Mouse (Mus musculus) myocyte (in vitro differentiated cells): ENCODE measurements around the gene Ptcd2. TPM values are rescaled to one million over a fixed set of nuclear protein-coding genes. Genes with fewer than 3 reads are reported as not detected.
A peak's percentile ranks its signal among the peaks of the same experiment; 100 is the strongest.

Experiments
- H3K27me3 ChIP-seq: one replicate; pipeline ENCODE4 v1.6.1; 2011; ENCODE audit not compliant: control insufficient read depth, insufficient read depth, insufficient read length
- H3K36me3 ChIP-seq: one replicate; pipeline ENCODE4 v1.6.1; 2011; ENCODE audit not compliant: control insufficient read depth, insufficient read depth
- H3K4me2 ChIP-seq: one replicate; pipeline ENCODE4 v1.6.1; 2011; ENCODE audit warnings: low read depth, control low read depth
- H3K4me3 ChIP-seq: one replicate; pipeline ENCODE4 v1.5.1; 2011; ENCODE audit warnings: mild to moderate bottlenecking, control low read depth, moderate library complexity
- H3K79me2 ChIP-seq: one replicate; pipeline ENCODE4 v1.6.1; 2011; ENCODE audit not compliant: control insufficient read depth, insufficient read depth
- H3ac ChIP-seq: one replicate; pipeline ENCODE4 v1.6.1; 2011; ENCODE audit not compliant: control insufficient read depth, insufficient read length
- CEBPB ChIP-seq: IDR thresholded peaks from 2 replicates; pipeline ENCODE4 v1.6.1; 2011; ENCODE audit warnings: mild to moderate bottlenecking, moderate library complexity; ENCODE audit not compliant: poor library complexity, insufficient read depth, severe bottlenecking
- E2F4 ChIP-seq: IDR thresholded peaks from one replicate; pipeline ENCODE4 v1.6.1; 2011; ENCODE audit warnings: mild to moderate bottlenecking, control low read depth, moderate library complexity; ENCODE audit not compliant: insufficient read depth
- MAX ChIP-seq: IDR thresholded peaks from one replicate; pipeline ENCODE4 v1.6.1; 2011; ENCODE audit warnings: low read depth, mild to moderate bottlenecking, control low read depth
- MYOD1 ChIP-seq, 3 experiments: IDR thresholded peaks; one replicate each; pipeline ENCODE4 v1.6.1; 2011; ENCODE audit warnings: control low read depth in 2 of 3, low read depth in 2 of 3, mild to moderate bottlenecking in 2 of 3, moderate library complexity in 1 of 3; ENCODE audit not compliant: insufficient read length in 2 of 3, control insufficient read depth in 1 of 3
- MYOG ChIP-seq, 3 experiments: IDR thresholded peaks; one replicate each; pipeline ENCODE4 v1.6.1; 2011; ENCODE audit warnings: control low read depth in 2 of 3, low read depth in 2 of 3, mild to moderate bottlenecking in 2 of 3; ENCODE audit not compliant: insufficient read length in 2 of 3, control insufficient read depth in 1 of 3, insufficient read depth in 1 of 3
- POLR2A ChIP-seq: IDR thresholded peaks from one replicate; pipeline ENCODE4 v1.6.1; 2011; ENCODE audit warnings: low read depth, mild to moderate bottlenecking, control low read depth, moderate library complexity; ENCODE audit not compliant: insufficient read length
- POLR2AphosphoS2 ChIP-seq: IDR thresholded peaks from one replicate; pipeline ENCODE4 v1.6.1; 2011; ENCODE audit warnings: low read depth, control low read depth; ENCODE audit not compliant: insufficient read length
- REST ChIP-seq: IDR thresholded peaks from one replicate; pipeline ENCODE4 v1.6.1; 2011; ENCODE audit warnings: mild to moderate bottlenecking, control low read depth, moderate library complexity; ENCODE audit not compliant: insufficient read depth, insufficient read length
- SRF ChIP-seq: IDR thresholded peaks from one replicate; pipeline ENCODE4 v1.6.1; 2011; ENCODE audit warnings: low read depth; ENCODE audit not compliant: control insufficient read depth, insufficient read length
- TCF12 ChIP-seq: IDR thresholded peaks from one replicate; pipeline ENCODE4 v1.6.1; 2011; ENCODE audit warnings: mild to moderate bottlenecking, control low read depth; ENCODE audit not compliant: poor library complexity, insufficient read depth, severe bottlenecking
- TCF3 ChIP-seq: IDR thresholded peaks from one replicate; pipeline ENCODE4 v1.6.1; 2011; ENCODE audit warnings: low read depth, control low read depth; ENCODE audit not compliant: insufficient read length
- USF1 ChIP-seq: IDR thresholded peaks from one replicate; pipeline ENCODE4 v1.6.1; 2011; ENCODE audit warnings: low read depth, mild to moderate bottlenecking, control low read depth, moderate library complexity
- polyA plus RNA-seq: library from polyadenylated mRNA; unstranded; fragments of >200 nt; fragmentation: generic; extraction: Trizol; gene quantifications from one replicate; pipeline ENCODE4 v1.2.1, GENCODE M21; 2012; ENCODE audit warnings: missing spikeins

Ptcd2 gene
- polyA plus RNA-seq, 1 experiment: 25.1 TPM

GRCm38 (mm10) chr13:99367554-99368174 is 23.2 kb upstream of the Ptcd2 start:
- Histone ChIP-seq H3ac (no peak overlapping the region), H3K79me2 (no peaks in the 10 kb centered on the region), H3K36me3 (peaks cover 3% of the 10 kb centered on the region), H3K27me3 (no peaks in the 10 kb centered on the region), H3K4me3 (no peak overlapping the region), H3K4me2 (peak overlapping the region; percentile 37)
- TF ChIP-seq TCF12: peak; percentile 84
- no peak for TF ChIP-seq SRF
- TF ChIP-seq TCF3: peak; percentile 95
- TF ChIP-seq MYOD1 (IDR thresholded peaks at IDR 0.05; ENCODE audit: control insufficient read depth in 1 of 3, insufficient read length in 2 of 3, low read depth in 2 of 3): peak; percentile 10 to 97 (median 95)
- TF ChIP-seq MAX: no peak
- no peak for TF ChIP-seq POLR2AphosphoS2
- TF ChIP-seq MYOG (IDR thresholded peaks at IDR 0.05; ENCODE audit: control insufficient read depth in 1 of 3, insufficient read depth in 1 of 3, insufficient read length in 2 of 3, low read depth in 2 of 3): peak; percentile 70 to 95 (median 93)
- TF ChIP-seq POLR2A: no peak
- TF ChIP-seq CEBPB: no peak
- no peak for TF ChIP-seq REST

GRCm38 (mm10) chr13:99366422-99367175 is 22.1 kb upstream of the Ptcd2 start:
- Histone ChIP-seq H3K4me2 (peak overlapping the region; percentile 69), H3K4me3 (no peak overlapping the region), H3K36me3 (peaks cover 6% of the 10 kb centered on the region), H3K79me2 (no peaks in the 10 kb centered on the region), H3ac (no peak overlapping the region), H3K27me3 (no peaks in the 10 kb centered on the region)
- peak; percentile 24 for TF ChIP-seq TCF12
- peak in 2 of 3 experiments; percentile 70 to 73 for TF ChIP-seq MYOG (IDR thresholded peaks at IDR 0.05; ENCODE audit: control insufficient read depth in 1 of 3, insufficient read depth in 1 of 3, insufficient read length in 2 of 3, low read depth in 2 of 3)
- no peak for TF ChIP-seq MAX
- no peak for TF ChIP-seq TCF3
- TF ChIP-seq USF1: no peak
- no peak for TF ChIP-seq POLR2AphosphoS2
- no peak for TF ChIP-seq REST
- no peak for TF ChIP-seq POLR2A
- no peak for TF ChIP-seq SRF
- no peak for TF ChIP-seq E2F4
- peak; percentile 21 to 68 (median 43) for TF ChIP-seq MYOD1 (IDR thresholded peaks at IDR 0.05; ENCODE audit: control insufficient read depth in 1 of 3, insufficient read length in 2 of 3, low read depth in 2 of 3)

GRCm38 (mm10) chr13:99363866-99364265 is 19.4 kb upstream of the Ptcd2 start:
- H3K27me3 ChIP-seq: no peaks in the 10 kb centered on the region
- no peaks in the 10 kb centered on the region for H3K79me2 ChIP-seq
- H3K4me2 ChIP-seq: no peak overlapping the region
- H3K36me3 ChIP-seq: peaks cover 9% of the 10 kb centered on the region
- peak in 2 of 3 experiments; percentile 8 to 46 for TF ChIP-seq MYOG (IDR thresholded peaks at IDR 0.05; ENCODE audit: control insufficient read depth in 1 of 3, insufficient read depth in 1 of 3, insufficient read length in 2 of 3, low read depth in 2 of 3)
- no peak for TF ChIP-seq POLR2A
- peak in 1 of 3 experiments; percentile 30 for TF ChIP-seq MYOD1 (IDR thresholded peaks at IDR 0.05; ENCODE audit: control insufficient read depth in 1 of 3, insufficient read length in 2 of 3, low read depth in 2 of 3)
- TF ChIP-seq TCF3: no peak
- TF ChIP-seq REST: no peak
- H3ac ChIP-seq: no peak overlapping the region
- no peak overlapping the region for H3K4me3 ChIP-seq

- TF ChIP-seq MYOG (IDR thresholded peaks at IDR 0.05; ENCODE audit: control insufficient read depth in 1 of 3, insufficient read depth in 1 of 3, insufficient read length in 2 of 3, low read depth in 2 of 3): no peak
- TF ChIP-seq POLR2AphosphoS2: no peak
- no peak for TF ChIP-seq E2F4
- TF ChIP-seq POLR2A: no peak
- TF ChIP-seq REST: no peak
- no peak for TF ChIP-seq TCF3
- TF ChIP-seq TCF12: no peak
- TF ChIP-seq MAX: no peak
- no peak for TF ChIP-seq MYOD1 (IDR thresholded peaks at IDR 0.05; ENCODE audit: control insufficient read depth in 1 of 3, insufficient read length in 2 of 3, low read depth in 2 of 3)
- Histone ChIP-seq H3K4me3 (no peak overlapping the region), H3K27me3 (no peaks in the 10 kb centered on the region), H3K4me2 (no peak overlapping the region), H3K36me3 (peaks cover 15% of the 10 kb centered on the region), H3K79me2 (peaks cover 20% of the 10 kb centered on the region), H3ac (no peak overlapping the region)
These were observed 14.4 kb upstream of the Ptcd2 start for GRCm38 (mm10) chr13:99358921-99359320.
